Mouse (Mus musculus) megakaryocyte, embryonic 14.5 days (primary cell): ENCODE data around the gene Dock2.

ENCODE experiments used
- FLI1 ChIP-seq: IDR thresholded peaks from 2 replicates; pipeline ENCODE4 v1.6.1; 2012; ENCODE audit warnings: low read length, inconsistent platforms, mixed read lengths
- GATA1 ChIP-seq: IDR thresholded peaks from 3 replicates; pipeline ENCODE4 v1.6.1; 2012; ENCODE audit warnings: mixed read lengths, low read length, inconsistent platforms, borderline replicate concordance

- TF ChIP-seq GATA1 (no peak), FLI1 (no peak)
Measured at GRCm38 (mm10) chr11:34824791-34825190, 41.1 kb upstream of the Dock2 start.
